Mouse (Mus musculus) myocyte (in vitro differentiated cells): ENCODE measurements at regions not wholly inside any gene's neighbourhood (a gene's known extent, or its start where the extent isn't known, plus 50 kb on each side); places are given as distances from the start of the nearest gene placed in this dataset.

Experiments
- E2F4 ChIP-seq: IDR thresholded peaks from one replicate; pipeline ENCODE4 v1.6.1; 2011; ENCODE audit warnings: mild to moderate bottlenecking, control low read depth, moderate library complexity; ENCODE audit not compliant: insufficient read depth
- MAX ChIP-seq: IDR thresholded peaks from one replicate; pipeline ENCODE4 v1.6.1; 2011; ENCODE audit warnings: low read depth, mild to moderate bottlenecking, control low read depth
- POLR2A ChIP-seq: IDR thresholded peaks from one replicate; pipeline ENCODE4 v1.6.1; 2011; ENCODE audit warnings: low read depth, mild to moderate bottlenecking, control low read depth, moderate library complexity; ENCODE audit not compliant: insufficient read length

GRCm38 (mm10) chr10:98728396-98729030, 185.7 kb upstream of the Atp2b1 start:
- no peak for TF ChIP-seq MAX
- TF ChIP-seq POLR2A = no peak
- TF ChIP-seq E2F4 = no peak
